Mouse (Mus musculus): ENCODE measurements at regions not wholly inside any gene's neighbourhood (a gene's known extent, or its start where the extent isn't known, plus 50 kb on each side); places are given as distances from the start of the nearest gene placed in this dataset.
"Not testable (repeated sequence)": the region's sequence is repeated elsewhere in the genome, so short reads cannot be mapped to it uniquely, and the experiment has no call there.

GRCm38 (mm10) chr5:42959296-42959862 is 273.6 kb upstream of the Cpeb2 start:
- no peak for TF ChIP-seq TCF3 (IDR thresholded peaks at IDR 0.05; ENCODE audit: insufficient read length, low read depth)
- no peak for TF ChIP-seq E2F4 (IDR thresholded peaks at IDR 0.05; ENCODE audit: insufficient read depth)
- Histone ChIP-seq H3K36me3 (ENCODE audit: control insufficient read depth, insufficient read depth) (no peaks in the 10 kb centered on the region), H3K27me3 (ENCODE audit: control insufficient read depth, insufficient read depth, insufficient read length) (no peaks in the 10 kb centered on the region), H3K4me2 (ENCODE audit: low read depth) (no peak overlapping the region), H3K79me2 (ENCODE audit: control insufficient read depth, insufficient read depth) (no peaks in the 10 kb centered on the region), H3ac (ENCODE audit: control insufficient read depth, insufficient read length) (no peak overlapping the region), H3K4me3 (no peak overlapping the region)

GRCm38 (mm10) chr5:42966952-42967351 is 266.0 kb upstream of the Cpeb2 start:
- H3K27me3 ChIP-seq (ENCODE audit: control insufficient read depth, insufficient read depth, insufficient read length); H3ac ChIP-seq (ENCODE audit: control insufficient read depth, insufficient read length); H3K79me2 ChIP-seq (ENCODE audit: control insufficient read depth, insufficient read depth); H3K36me3 ChIP-seq (ENCODE audit: control insufficient read depth, insufficient read depth); H3K4me2 ChIP-seq (ENCODE audit: low read depth); H3K4me3 ChIP-seq: not testable (repeated sequence)

GRCm38 (mm10) chr5:42969209-42969608 is 263.8 kb upstream of the Cpeb2 start:
- H3K4me2 ChIP-seq (ENCODE audit: low read depth) = no peak overlapping the region
- H3K27me3 ChIP-seq (ENCODE audit: control insufficient read depth, insufficient read depth, insufficient read length) = no peaks in the 10 kb centered on the region
- H3K36me3 ChIP-seq (ENCODE audit: control insufficient read depth, insufficient read depth) = no peaks in the 10 kb centered on the region
- no peak overlapping the region for H3ac ChIP-seq (ENCODE audit: control insufficient read depth, insufficient read length)
- TF ChIP-seq SRF (IDR thresholded peaks at IDR 0.05; ENCODE audit: control insufficient read depth, insufficient read length, low read depth) (no peak), TCF12 (IDR thresholded peaks at IDR 0.05; ENCODE audit: insufficient read depth, poor library complexity, severe bottlenecking) (no peak), POLR2A (IDR thresholded peaks at IDR 0.05; ENCODE audit: insufficient read length, low read depth) (no peak), MYOD1 (IDR thresholded peaks at IDR 0.05; ENCODE audit: control insufficient read depth in 1 of 3, insufficient read length in 2 of 3, low read depth in 2 of 3) (no peak), POLR2AphosphoS2 (IDR thresholded peaks at IDR 0.05; ENCODE audit: insufficient read length, low read depth) (no peak), REST (IDR thresholded peaks at IDR 0.05; ENCODE audit: insufficient read depth, insufficient read length) (no peak), TCF3 (IDR thresholded peaks at IDR 0.05; ENCODE audit: insufficient read length, low read depth) (no peak), MYOG (IDR thresholded peaks at IDR 0.05; ENCODE audit: control insufficient read depth in 1 of 3, insufficient read depth in 1 of 3, insufficient read length in 2 of 3, low read depth in 2 of 3) (no peak), E2F4 (IDR thresholded peaks at IDR 0.05; ENCODE audit: insufficient read depth) (no peak), CEBPB (IDR thresholded peaks at IDR 0.05; ENCODE audit: insufficient read depth, poor library complexity, severe bottlenecking) (no peak), MAX (IDR thresholded peaks at IDR 0.05; ENCODE audit: low read depth) (no peak), USF1 (IDR thresholded peaks at IDR 0.05; ENCODE audit: low read depth) (no peak)
- H3K4me3 ChIP-seq = no peak overlapping the region
- H3K79me2 ChIP-seq (ENCODE audit: control insufficient read depth, insufficient read depth) = no peaks in the 10 kb centered on the region

- no peak overlapping the region for H3ac ChIP-seq (ENCODE audit: control insufficient read depth, insufficient read length)
- no peaks in the 10 kb centered on the region for H3K27me3 ChIP-seq (ENCODE audit: control insufficient read depth, insufficient read depth, insufficient read length)
- H3K4me2 ChIP-seq (ENCODE audit: low read depth) = no peak overlapping the region
- H3K4me3 ChIP-seq = no peak overlapping the region
- TF ChIP-seq MAX (IDR thresholded peaks at IDR 0.05; ENCODE audit: low read depth) = no peak
- no peak for TF ChIP-seq USF1 (IDR thresholded peaks at IDR 0.05; ENCODE audit: low read depth)
- no peak for TF ChIP-seq POLR2A (IDR thresholded peaks at IDR 0.05; ENCODE audit: insufficient read length, low read depth)
- no peak for TF ChIP-seq E2F4 (IDR thresholded peaks at IDR 0.05; ENCODE audit: insufficient read depth)
- no peak for TF ChIP-seq REST (IDR thresholded peaks at IDR 0.05; ENCODE audit: insufficient read depth, insufficient read length)
- no peak for TF ChIP-seq MYOG (IDR thresholded peaks at IDR 0.05; ENCODE audit: control insufficient read depth in 1 of 3, insufficient read depth in 1 of 3, insufficient read length in 2 of 3, low read depth in 2 of 3)
- no peak for TF ChIP-seq TCF12 (IDR thresholded peaks at IDR 0.05; ENCODE audit: insufficient read depth, poor library complexity, severe bottlenecking)
- no peak for TF ChIP-seq TCF3 (IDR thresholded peaks at IDR 0.05; ENCODE audit: insufficient read length, low read depth)
- no peak for TF ChIP-seq CEBPB (IDR thresholded peaks at IDR 0.05; ENCODE audit: insufficient read depth, poor library complexity, severe bottlenecking)
- TF ChIP-seq SRF (IDR thresholded peaks at IDR 0.05; ENCODE audit: control insufficient read depth, insufficient read length, low read depth) = no peak
- no peak for TF ChIP-seq MYOD1 (IDR thresholded peaks at IDR 0.05; ENCODE audit: control insufficient read depth in 1 of 3, insufficient read length in 2 of 3, low read depth in 2 of 3)
- no peak for TF ChIP-seq POLR2AphosphoS2 (IDR thresholded peaks at IDR 0.05; ENCODE audit: insufficient read length, low read depth)
- no peaks in the 10 kb centered on the region for H3K36me3 ChIP-seq (ENCODE audit: control insufficient read depth, insufficient read depth)
- H3K79me2 ChIP-seq (ENCODE audit: control insufficient read depth, insufficient read depth) = no peaks in the 10 kb centered on the region
These were observed 263.3 kb upstream of the Cpeb2 start for GRCm38 (mm10) chr5:42969621-42970020.

- no peaks in the 10 kb centered on the region for H3K36me3 ChIP-seq (ENCODE audit: control insufficient read depth, insufficient read depth)
- no peaks in the 10 kb centered on the region for H3K27me3 ChIP-seq (ENCODE audit: control insufficient read depth, insufficient read depth, insufficient read length)
- TF ChIP-seq E2F4 (IDR thresholded peaks at IDR 0.05; ENCODE audit: insufficient read depth) (no peak), MAX (IDR thresholded peaks at IDR 0.05; ENCODE audit: low read depth) (no peak), SRF (IDR thresholded peaks at IDR 0.05; ENCODE audit: control insufficient read depth, insufficient read length, low read depth) (no peak), POLR2AphosphoS2 (IDR thresholded peaks at IDR 0.05; ENCODE audit: insufficient read length, low read depth) (no peak), TCF12 (IDR thresholded peaks at IDR 0.05; ENCODE audit: insufficient read depth, poor library complexity, severe bottlenecking) (no peak), MYOG (IDR thresholded peaks at IDR 0.05; ENCODE audit: control insufficient read depth in 1 of 3, insufficient read depth in 1 of 3, insufficient read length in 2 of 3, low read depth in 2 of 3) (no peak), CEBPB (IDR thresholded peaks at IDR 0.05; ENCODE audit: insufficient read depth, poor library complexity, severe bottlenecking) (no peak), REST (IDR thresholded peaks at IDR 0.05; ENCODE audit: insufficient read depth, insufficient read length) (no peak), POLR2A (IDR thresholded peaks at IDR 0.05; ENCODE audit: insufficient read length, low read depth) (no peak), MYOD1 (IDR thresholded peaks at IDR 0.05; ENCODE audit: control insufficient read depth in 1 of 3, insufficient read length in 2 of 3, low read depth in 2 of 3) (no peak), USF1 (IDR thresholded peaks at IDR 0.05; ENCODE audit: low read depth) (no peak), TCF3 (IDR thresholded peaks at IDR 0.05; ENCODE audit: insufficient read length, low read depth) (no peak)
- no peak overlapping the region for H3K4me3 ChIP-seq
- H3ac ChIP-seq (ENCODE audit: control insufficient read depth, insufficient read length) = no peak overlapping the region
- no peak overlapping the region for H3K4me2 ChIP-seq (ENCODE audit: low read depth)
- no peaks in the 10 kb centered on the region for H3K79me2 ChIP-seq (ENCODE audit: control insufficient read depth, insufficient read depth)
These were observed 255.9 kb upstream of the Cpeb2 start for GRCm38 (mm10) chr5:42977108-42977507.
